Mouse (Mus musculus) stomach, postnatal 0 days (tissue): ENCODE results near the gene Minos1.

Experiments
- CTCF ChIP-seq: IDR thresholded peaks from 2 replicates; pipeline ENCODE4 v1.5.1; 2016; ENCODE audit warnings: antibody characterized with exemption, low read depth, mild to moderate bottlenecking, moderate library complexity
- EP300 ChIP-seq: optimal IDR thresholded peaks from 2 replicates; pipeline ENCODE3; 2016; ENCODE audit warnings: antibody characterized with exemption

DNA sequence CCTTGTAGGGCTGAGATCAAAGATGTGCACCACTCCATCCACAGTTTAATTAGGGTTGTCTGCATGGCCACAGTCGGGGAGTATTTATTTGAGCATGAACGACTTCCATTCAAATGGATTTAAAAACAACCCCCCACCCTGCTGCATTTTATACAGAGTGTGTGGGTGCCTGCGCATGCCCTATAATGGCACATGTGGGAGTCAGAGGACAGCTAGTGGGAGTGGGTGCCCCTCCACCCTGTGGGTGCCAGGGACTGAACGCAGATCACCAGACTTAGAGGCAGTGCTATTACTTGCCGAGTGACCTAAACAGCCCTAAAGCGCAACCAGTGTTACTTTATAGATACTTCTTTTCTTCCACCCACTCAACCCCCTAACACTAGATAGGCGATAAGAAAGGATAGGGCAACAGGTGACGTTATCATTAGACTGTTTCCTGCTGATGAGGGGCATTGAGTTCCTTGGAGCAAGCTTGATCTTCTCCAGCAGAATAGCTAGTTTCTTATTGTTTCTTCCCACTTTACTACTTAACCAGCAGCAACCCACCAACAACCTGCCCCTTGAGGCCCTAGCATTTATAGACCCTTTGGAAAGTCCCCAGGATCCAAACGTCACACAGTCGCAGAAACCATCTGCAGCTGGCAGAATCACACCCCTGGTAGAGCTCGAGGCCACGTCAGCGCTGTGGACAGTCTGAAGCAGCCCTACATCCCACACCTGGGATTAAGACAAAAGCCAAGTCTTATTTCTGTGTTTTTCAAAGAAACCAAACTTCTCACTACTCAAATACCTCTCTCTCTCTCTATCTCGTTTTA, 1.2 kb upstream of the Minos1 start:
- TF ChIP-seq EP300 (no peak), CTCF (no peak)
